Mouse (Mus musculus) myocyte (in vitro differentiated cells): ENCODE results near the gene Fndc4. TPM values are rescaled to one million over a fixed set of nuclear protein-coding genes. Genes with fewer than 3 reads are reported as not detected.

Experiments used
- H3K27me3 ChIP-seq: one replicate; pipeline ENCODE4 v1.6.1; 2011; ENCODE audit not compliant: control insufficient read depth, insufficient read depth, insufficient read length
- H3K36me3 ChIP-seq: one replicate; pipeline ENCODE4 v1.6.1; 2011; ENCODE audit not compliant: control insufficient read depth, insufficient read depth
- H3K4me2 ChIP-seq: one replicate; pipeline ENCODE4 v1.6.1; 2011; ENCODE audit warnings: low read depth, control low read depth
- H3K4me3 ChIP-seq: one replicate; pipeline ENCODE4 v1.5.1; 2011; ENCODE audit warnings: mild to moderate bottlenecking, control low read depth, moderate library complexity
- H3K79me2 ChIP-seq: one replicate; pipeline ENCODE4 v1.6.1; 2011; ENCODE audit not compliant: control insufficient read depth, insufficient read depth
- H3ac ChIP-seq: one replicate; pipeline ENCODE4 v1.6.1; 2011; ENCODE audit not compliant: control insufficient read depth, insufficient read length
- CEBPB ChIP-seq: IDR thresholded peaks from 2 replicates; pipeline ENCODE4 v1.6.1; 2011; ENCODE audit warnings: mild to moderate bottlenecking, moderate library complexity; ENCODE audit not compliant: poor library complexity, insufficient read depth, severe bottlenecking
- E2F4 ChIP-seq: IDR thresholded peaks from one replicate; pipeline ENCODE4 v1.6.1; 2011; ENCODE audit warnings: mild to moderate bottlenecking, control low read depth, moderate library complexity; ENCODE audit not compliant: insufficient read depth
- MAX ChIP-seq: IDR thresholded peaks from one replicate; pipeline ENCODE4 v1.6.1; 2011; ENCODE audit warnings: low read depth, mild to moderate bottlenecking, control low read depth
- MYOD1 ChIP-seq, 3 experiments: IDR thresholded peaks; one replicate each; pipeline ENCODE4 v1.6.1; 2011; ENCODE audit warnings: control low read depth in 2 of 3, low read depth in 2 of 3, mild to moderate bottlenecking in 2 of 3, moderate library complexity in 1 of 3; ENCODE audit not compliant: insufficient read length in 2 of 3, control insufficient read depth in 1 of 3
- MYOG ChIP-seq, 3 experiments: IDR thresholded peaks; one replicate each; pipeline ENCODE4 v1.6.1; 2011; ENCODE audit warnings: control low read depth in 2 of 3, low read depth in 2 of 3, mild to moderate bottlenecking in 2 of 3; ENCODE audit not compliant: insufficient read length in 2 of 3, control insufficient read depth in 1 of 3, insufficient read depth in 1 of 3
- POLR2A ChIP-seq: IDR thresholded peaks from one replicate; pipeline ENCODE4 v1.6.1; 2011; ENCODE audit warnings: low read depth, mild to moderate bottlenecking, control low read depth, moderate library complexity; ENCODE audit not compliant: insufficient read length
- POLR2AphosphoS2 ChIP-seq: IDR thresholded peaks from one replicate; pipeline ENCODE4 v1.6.1; 2011; ENCODE audit warnings: low read depth, control low read depth; ENCODE audit not compliant: insufficient read length
- REST ChIP-seq: IDR thresholded peaks from one replicate; pipeline ENCODE4 v1.6.1; 2011; ENCODE audit warnings: mild to moderate bottlenecking, control low read depth, moderate library complexity; ENCODE audit not compliant: insufficient read depth, insufficient read length
- SRF ChIP-seq: IDR thresholded peaks from one replicate; pipeline ENCODE4 v1.6.1; 2011; ENCODE audit warnings: low read depth; ENCODE audit not compliant: control insufficient read depth, insufficient read length
- TCF12 ChIP-seq: IDR thresholded peaks from one replicate; pipeline ENCODE4 v1.6.1; 2011; ENCODE audit warnings: mild to moderate bottlenecking, control low read depth; ENCODE audit not compliant: poor library complexity, insufficient read depth, severe bottlenecking
- TCF3 ChIP-seq: IDR thresholded peaks from one replicate; pipeline ENCODE4 v1.6.1; 2011; ENCODE audit warnings: low read depth, control low read depth; ENCODE audit not compliant: insufficient read length
- USF1 ChIP-seq: IDR thresholded peaks from one replicate; pipeline ENCODE4 v1.6.1; 2011; ENCODE audit warnings: low read depth, mild to moderate bottlenecking, control low read depth, moderate library complexity
- polyA plus RNA-seq: library from polyadenylated mRNA; unstranded; fragments of >200 nt; fragmentation: generic; extraction: Trizol; gene quantifications from one replicate; pipeline ENCODE4 v1.2.1, GENCODE M21; 2012; ENCODE audit warnings: missing spikeins

The Fndc4 gene
- polyA plus RNA-seq, 1 experiment, result 4.9 TPM

DNA sequence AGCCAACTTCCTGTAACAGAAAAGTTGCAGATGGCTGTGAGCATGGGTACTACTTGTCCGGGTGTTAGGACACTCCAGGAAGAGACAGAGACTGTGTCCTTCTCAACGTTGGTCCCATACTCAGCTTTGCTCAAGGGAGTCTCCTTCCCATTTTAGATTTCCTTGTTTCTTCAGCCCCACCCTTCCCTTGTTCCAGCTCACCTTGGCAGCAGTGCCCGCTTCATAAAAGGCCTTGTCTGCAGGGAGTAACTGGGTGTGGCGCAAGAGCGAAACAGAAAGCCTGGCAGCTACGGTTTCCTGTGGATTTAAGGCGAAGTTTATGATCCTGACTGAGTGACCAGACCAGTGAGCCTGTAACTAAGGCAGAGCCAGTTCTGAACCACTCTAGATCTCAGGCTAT lies 41.4 kb downstream of the Fndc4 start:
- no peak overlapping the region for H3K4me3 ChIP-seq
- no peaks in the 10 kb centered on the region for H3K79me2 ChIP-seq
- H3ac ChIP-seq, result no peak overlapping the region
- H3K36me3 ChIP-seq, result peaks cover 17% of the 10 kb centered on the region
- no peak overlapping the region for H3K4me2 ChIP-seq
- no peaks in the 10 kb centered on the region for H3K27me3 ChIP-seq
- TF ChIP-seq MYOG (IDR thresholded peaks at IDR 0.05; ENCODE audit: control insufficient read depth in 1 of 3, insufficient read depth in 1 of 3, insufficient read length in 2 of 3, low read depth in 2 of 3) (no peak), TCF3 (no peak), REST (no peak), TCF12 (no peak), POLR2A (no peak), E2F4 (no peak), MAX (no peak), POLR2AphosphoS2 (no peak), CEBPB (no peak), MYOD1 (IDR thresholded peaks at IDR 0.05; ENCODE audit: control insufficient read depth in 1 of 3, insufficient read length in 2 of 3, low read depth in 2 of 3) (no peak), USF1 (no peak)

DNA sequence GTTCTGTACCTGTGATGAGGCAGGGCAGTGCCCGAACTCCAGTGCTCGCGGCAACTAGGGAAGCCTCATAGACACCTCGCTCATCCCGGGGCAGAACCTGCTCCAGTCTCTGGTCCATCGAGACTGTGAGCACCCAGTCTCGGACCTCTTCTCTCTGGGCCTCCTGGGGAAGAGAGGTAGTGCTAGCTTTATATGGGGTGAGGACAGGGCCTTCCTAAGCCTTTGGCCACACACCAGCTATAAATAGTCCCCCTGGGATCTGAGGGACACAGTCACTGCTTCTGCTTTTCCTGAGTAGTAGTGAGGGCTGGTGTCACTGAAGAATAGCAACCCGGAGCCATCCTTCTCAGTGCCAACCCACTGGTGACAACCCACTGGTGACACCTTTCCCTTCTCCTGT lies 42.1 kb downstream of the Fndc4 start:
- Histone ChIP-seq H3K27me3 (no peaks in the 10 kb centered on the region), H3K4me3 (no peak overlapping the region), H3K79me2 (no peaks in the 10 kb centered on the region), H3K36me3 (peaks cover 24% of the 10 kb centered on the region), H3ac (no peak overlapping the region), H3K4me2 (no peak overlapping the region)
- TF ChIP-seq TCF12, result no peak
- TF ChIP-seq POLR2AphosphoS2, result no peak
- no peak for TF ChIP-seq TCF3
- no peak for TF ChIP-seq MAX
- no peak for TF ChIP-seq MYOD1 (IDR thresholded peaks at IDR 0.05; ENCODE audit: control insufficient read depth in 1 of 3, insufficient read length in 2 of 3, low read depth in 2 of 3)
- TF ChIP-seq CEBPB, result no peak
- TF ChIP-seq REST, result no peak
- TF ChIP-seq SRF, result no peak
- no peak for TF ChIP-seq MYOG (IDR thresholded peaks at IDR 0.05; ENCODE audit: control insufficient read depth in 1 of 3, insufficient read depth in 1 of 3, insufficient read length in 2 of 3, low read depth in 2 of 3)
- no peak for TF ChIP-seq E2F4
- TF ChIP-seq POLR2A, result no peak
- no peak for TF ChIP-seq USF1

DNA sequence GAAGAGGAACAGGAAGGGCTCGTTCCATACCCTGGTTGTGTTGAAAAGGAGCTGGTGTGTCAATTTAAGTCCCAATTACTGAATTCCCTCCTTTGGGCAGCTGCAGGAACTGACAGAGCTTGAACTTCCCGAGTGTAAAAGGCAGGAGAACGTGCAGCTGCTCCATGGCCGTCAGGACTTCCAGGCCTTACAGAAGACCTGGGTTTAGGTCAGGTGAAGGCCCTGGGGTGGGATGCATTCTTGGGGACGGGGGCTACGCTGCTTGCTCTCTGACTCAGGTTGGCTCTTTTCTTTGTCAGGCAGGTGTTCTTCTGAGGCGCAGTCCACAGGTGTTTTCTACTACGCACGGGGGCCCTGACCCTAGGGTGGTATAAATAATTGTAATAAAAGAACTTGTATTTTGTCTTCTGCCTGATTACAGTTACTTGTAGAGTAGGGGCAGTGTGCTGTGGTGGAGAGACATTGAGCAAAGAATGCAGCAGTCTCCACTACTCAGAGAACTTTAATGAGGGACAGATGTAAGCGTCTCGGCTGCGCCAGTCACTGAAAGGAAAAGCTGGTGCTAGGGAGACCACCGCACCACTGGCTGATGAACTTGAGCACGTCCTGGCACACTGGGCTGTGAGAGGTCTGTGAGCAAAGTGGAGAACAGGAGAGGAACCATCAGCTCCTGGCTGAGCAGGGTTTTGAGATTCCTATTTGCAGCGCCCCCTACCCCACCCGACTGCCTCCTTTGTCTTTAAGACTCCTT lies 42.9 kb downstream of the Fndc4 start:
- TF ChIP-seq SRF, result no peak
- peak; percentile 18 for TF ChIP-seq POLR2AphosphoS2
- H3K4me3 ChIP-seq, result no peak overlapping the region
- peaks cover 32% of the 10 kb centered on the region for H3K36me3 ChIP-seq
- no peak overlapping the region for H3ac ChIP-seq
- H3K79me2 ChIP-seq, result no peaks in the 10 kb centered on the region
- no peak overlapping the region for H3K4me2 ChIP-seq
- H3K27me3 ChIP-seq, result no peaks in the 10 kb centered on the region

DNA sequence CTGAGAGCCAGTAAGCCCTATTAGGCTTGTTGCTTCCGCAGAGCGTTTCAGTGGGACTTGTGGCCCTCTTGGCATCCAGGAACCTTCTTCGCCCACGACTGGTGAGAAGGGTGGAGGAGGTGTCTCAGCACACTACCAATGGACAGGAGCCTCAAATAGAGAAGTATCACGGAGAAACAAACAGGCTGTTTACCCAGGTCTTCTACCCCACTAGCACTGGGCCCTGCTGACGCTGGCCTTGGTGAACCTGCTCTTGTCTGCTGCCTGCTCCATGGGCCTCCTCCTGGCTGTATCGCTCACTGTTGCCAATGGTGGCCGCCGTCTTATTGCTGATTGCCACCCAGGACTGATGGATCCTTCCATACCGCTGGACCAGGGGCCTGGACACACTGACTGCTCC lies 43.7 kb downstream of the Fndc4 start:
- H3K79me2 ChIP-seq, result no peaks in the 10 kb centered on the region
- no peak overlapping the region for H3K4me3 ChIP-seq
- H3K36me3 ChIP-seq, result peaks cover 37% of the 10 kb centered on the region
- H3ac ChIP-seq, result no peak overlapping the region
- TF ChIP-seq POLR2AphosphoS2, result no peak
- peak; percentile 27 for TF ChIP-seq POLR2A
- H3K4me2 ChIP-seq, result no peak overlapping the region
- H3K27me3 ChIP-seq, result no peaks in the 10 kb centered on the region

DNA sequence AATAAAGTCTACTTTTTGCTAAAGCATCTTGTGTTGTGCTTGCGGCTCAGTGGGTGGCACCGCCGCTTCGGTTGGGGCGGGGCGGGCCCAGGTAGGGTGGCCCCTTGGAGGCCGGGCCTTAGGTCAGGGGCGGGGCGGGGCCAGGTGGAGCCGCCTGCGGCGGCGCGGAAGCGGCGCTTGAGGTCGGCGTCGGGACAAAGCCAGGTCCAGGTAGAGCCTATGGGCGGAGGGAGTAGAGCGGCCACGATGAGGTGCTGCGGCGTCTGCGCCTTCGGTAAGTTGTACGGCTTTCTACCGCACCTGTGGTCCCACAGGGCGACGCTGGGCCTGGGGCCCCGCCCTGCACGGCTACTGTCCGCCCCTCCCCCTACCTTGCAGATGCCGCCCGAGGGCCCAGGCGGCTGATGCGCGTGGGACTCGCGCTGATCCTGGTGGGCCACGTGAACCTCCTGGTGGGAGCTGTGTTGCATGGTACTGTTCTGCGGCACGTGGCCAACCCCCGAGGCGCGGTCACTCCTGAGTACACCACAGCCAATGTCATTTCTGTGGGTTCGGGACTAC lies 44.3 kb downstream of the Fndc4 start, which contains the start of gene Krtcap3:
Gene Krtcap3 (plus strand): TSS at position 151 of the 561 bp plus-strand sequence.
- no peaks in the 10 kb centered on the region for H3K27me3 ChIP-seq
- TF ChIP-seq POLR2AphosphoS2, result peak; percentile 73
- no peak for TF ChIP-seq REST
- no peak for TF ChIP-seq MYOD1 (IDR thresholded peaks at IDR 0.05; ENCODE audit: control insufficient read depth in 1 of 3, insufficient read length in 2 of 3, low read depth in 2 of 3)
- no peak within 1 kb of the TSS for H3K4me2 ChIP-seq
- no peak within 1 kb of the TSS for H3K4me3 ChIP-seq
- no peak within 1 kb of the TSS for H3ac ChIP-seq
- H3K79me2 ChIP-seq, result no peaks in the 10 kb centered on the region
- peaks cover 37% of the 10 kb centered on the region for H3K36me3 ChIP-seq
